ENCODE assay signal across 8 mouse cellular contexts in the genomic region with DNA sequence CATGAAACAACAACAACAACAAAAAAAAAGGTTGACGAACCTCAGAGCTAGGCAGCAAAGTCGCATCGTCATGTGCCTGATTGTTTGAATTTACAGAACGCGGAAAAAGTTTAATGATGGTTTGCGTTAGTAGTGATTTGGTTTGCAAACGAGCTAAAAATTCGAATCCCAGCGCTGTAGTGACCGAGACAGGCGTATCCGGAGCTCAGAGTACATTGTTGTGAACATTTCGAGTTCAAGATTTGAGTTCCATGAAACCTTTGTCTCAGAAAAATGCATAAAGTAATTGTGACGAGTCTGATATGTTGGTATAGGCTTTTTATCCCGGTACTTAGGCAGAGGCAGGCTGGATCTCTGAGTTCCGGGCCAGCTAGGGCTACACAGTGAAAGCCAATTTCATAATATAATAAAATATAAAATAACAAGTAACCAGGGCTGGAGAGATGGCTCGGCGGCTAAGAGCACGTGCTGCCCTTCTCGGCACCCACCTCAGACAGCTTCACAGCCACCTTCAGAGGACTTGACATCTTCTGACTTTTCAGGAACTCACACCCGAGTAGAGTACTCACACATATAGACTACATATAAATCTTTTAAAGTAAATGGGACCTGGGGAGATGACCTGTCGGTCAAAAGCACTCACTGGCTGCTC. TPM values are rescaled to one million over a fixed set of nuclear protein-coding genes. Genes with fewer than 3 reads are reported as not detected.
DNase-seq lines count a peak whose midpoint lies in the region; ATAC-seq and TF ChIP-seq lines count a peak whose summit lies in the region.

No protein-coding gene starts in this region.

- peaks cover 44% of the 10 kb centered on the region for H3K4me1 ChIP-seq in kidney, embryonic 15.5 days
- peaks cover 4% of the 10 kb centered on the region; the same call in 1 of the 2 replicates for H3K4me1 ChIP-seq in bone marrow, adult 2 months (ENCODE audit: control insufficient read depth, insufficient read depth, low read length)
- H3K4me1 ChIP-seq in hindbrain, embryonic 14.5 days (replicated peaks; ENCODE audit: control insufficient read depth, insufficient read depth, low read length) = peaks cover 36% of the 10 kb centered on the region
- H3K4me1 ChIP-seq in midbrain, embryonic 16.5 days (ENCODE audit: control insufficient read depth, insufficient read depth, low read length) = peaks cover 36% of the 10 kb centered on the region

- peak overlapping the region; percentile 100 for H3K4me3 ChIP-seq in kidney, embryonic 15.5 days (replicated peaks)
- H3K4me3 ChIP-seq in bone marrow, adult 2 months (replicated peaks; ENCODE audit: control insufficient read depth, low read depth, low read length) = peak overlapping the region; percentile 94
- H3K4me3 ChIP-seq in hindbrain, embryonic 14.5 days (replicated peaks; ENCODE audit: low read length) = peak overlapping the region; percentile 100
- H3K4me3 ChIP-seq in midbrain, embryonic 16.5 days (ENCODE audit: low read depth, low read length) = peak overlapping the region; percentile 100

- no peaks in the 10 kb centered on the region for H3K27me3 ChIP-seq in kidney, embryonic 15.5 days
- H3K27me3 ChIP-seq in hindbrain, embryonic 14.5 days (ENCODE audit: control insufficient read depth, insufficient read depth, low read length) = no peaks in the 10 kb centered on the region
- no peaks in the 10 kb centered on the region for H3K27me3 ChIP-seq in midbrain, embryonic 16.5 days (ENCODE audit: control insufficient read depth, insufficient read depth, low read depth, low read length)

- 12% methylated on average over 22 of the region's 22 CpGs for WGBS in kidney, embryonic 15.5 days
- 5% methylated on average over 22 of the region's 22 CpGs for WGBS in bone marrow, adult 2 months
- WGBS in hindbrain, embryonic 14.5 days = 26% methylated on average over 22 of the region's 22 CpGs
- 25% methylated on average over 22 of the region's 22 CpGs for WGBS in midbrain, embryonic 16.5 days

- H3K27ac ChIP-seq in kidney, embryonic 15.5 days = peak overlapping the region; percentile 99
- peak overlapping the region; percentile 100 for H3K27ac ChIP-seq in bone marrow, adult 2 months (ENCODE audit: control insufficient read depth, insufficient read depth, low read depth, low read length, poor library complexity)
- peak overlapping the region; percentile 97 for H3K27ac ChIP-seq in hindbrain, embryonic 14.5 days
- peak overlapping the region; percentile 95 for H3K27ac ChIP-seq in midbrain, embryonic 16.5 days (ENCODE audit: low read length)

- no peaks in the 10 kb centered on the region for H3K36me3 ChIP-seq in kidney, embryonic 15.5 days
- peaks cover 6% of the 10 kb centered on the region; the same call in 1 of the 2 replicates for H3K36me3 ChIP-seq in hindbrain, embryonic 14.5 days (replicated peaks; ENCODE audit: control insufficient read depth, insufficient read depth)
- no peaks in the 10 kb centered on the region for H3K36me3 ChIP-seq in midbrain, embryonic 16.5 days (ENCODE audit: control insufficient read depth, insufficient read depth, low read length)

- peak overlapping the region; percentile 91 for H3K9ac ChIP-seq in kidney, embryonic 15.5 days
- peak overlapping the region; percentile 88 for H3K9ac ChIP-seq in hindbrain, embryonic 14.5 days
- peak overlapping the region; percentile 81 for H3K9ac ChIP-seq in midbrain, embryonic 16.5 days (ENCODE audit: low read depth, low read length)

- no peak for TF ChIP-seq POLR2A in bone marrow, adult 2 months (IDR thresholded peaks at IDR 0.05; ENCODE audit: borderline replicate concordance, control insufficient read depth, low read depth, low read length)

- ATAC-seq in kidney, embryonic 15.5 days (replicated peaks; ENCODE audit: low FRiP score) = no peak
- ATAC-seq in hindbrain, embryonic 14.5 days (ENCODE audit: low FRiP score) = no peak
- no peak for ATAC-seq in midbrain, embryonic 16.5 days

- no peaks in the 10 kb centered on the region for H3K9me3 ChIP-seq in kidney, embryonic 15.5 days (replicated peaks)
- H3K9me3 ChIP-seq in hindbrain, embryonic 14.5 days (ENCODE audit: control insufficient read depth, low read length) = no peaks in the 10 kb centered on the region
- no peaks in the 10 kb centered on the region for H3K9me3 ChIP-seq in midbrain, embryonic 16.5 days (replicated peaks; ENCODE audit: control insufficient read depth, low read length, poor library complexity, severe bottlenecking)

- H3K4me2 ChIP-seq in kidney, embryonic 15.5 days = peak overlapping the region; percentile 75
- peak overlapping the region; percentile 90 for H3K4me2 ChIP-seq in hindbrain, embryonic 14.5 days (replicated peaks)
- H3K4me2 ChIP-seq in midbrain, embryonic 16.5 days (ENCODE audit: low read length) = peak overlapping the region; percentile 88

- no peak for DNase-seq in kidney, postnatal 36 days
- DNase-seq in hindbrain, embryonic 14.5 days (ENCODE audit: low spot score) = no peak
- no peak for DNase-seq in layer of hippocampus, adult 8-10 months (ENCODE audit: low spot score in 2 of 2)
- no peak for DNase-seq in cerebellum, adult 18-20 months
- no peak for DNase-seq in thymus, postnatal 25 days

- no peak for TF ChIP-seq CTCF in bone marrow, adult 2 months (IDR thresholded peaks at IDR 0.05; ENCODE audit: control insufficient read depth, insufficient read depth, low read length)

RNA-seq across cellular contexts. Expression of gene Ankrd11, which starts 1.0 kb away (rescaled TPM):
- polyA plus RNA-seq in kidney, embryonic 15.5 days (2015; fragmentation: Nextera tagmentation; extraction: Ambion mirVana) = 33.5 and 38.0 TPM in 2 replicates
- polyA plus RNA-seq in bone marrow, adult 2 months (2011; ENCODE audit: insufficient read depth, insufficient read length, low replicate concordance, missing spikeins) = 38.1 and 78.7 TPM in 2 replicates
- 45.3 and 49.9 TPM in 2 replicates for polyA plus RNA-seq in hindbrain, embryonic 14.5 days (2014; fragmentation: Nextera tagmentation; extraction: Ambion mirVana)
- polyA plus RNA-seq in midbrain, embryonic 16.5 days (2015; fragmentation: Nextera tagmentation; extraction: Ambion mirVana) = 23.2 and 25.8 TPM in 2 replicates
- 100 to 1,000 TPM; 149 to 174 (median 162) TPM for total RNA-seq in layer of hippocampus, adult 8-10 months (2022)

RNA-seq across cellular contexts. Expression of gene Spg7, which starts 19.6 kb away (rescaled TPM):
- polyA plus RNA-seq in kidney, embryonic 15.5 days (2015; fragmentation: Nextera tagmentation; extraction: Ambion mirVana) = 48.9 and 52.5 TPM in 2 replicates
- 66.1 and 74.6 TPM in 2 replicates for polyA plus RNA-seq in bone marrow, adult 2 months (2011; ENCODE audit: insufficient read depth, insufficient read length, low replicate concordance, missing spikeins)
- polyA plus RNA-seq in hindbrain, embryonic 14.5 days (2014; fragmentation: Nextera tagmentation; extraction: Ambion mirVana) = 41.6 and 44.1 TPM in 2 replicates
- polyA plus RNA-seq in midbrain, embryonic 16.5 days (2015; fragmentation: Nextera tagmentation; extraction: Ambion mirVana) = 47.4 and 48.2 TPM in 2 replicates
- 10 to 100 TPM; 51.8 to 64.2 (median 60.9) TPM for total RNA-seq in layer of hippocampus, adult 8-10 months (2022)

RNA-seq across cellular contexts. Expression of gene Rpl13, which starts 59.0 kb away (rescaled TPM):
- 1,386 and 1,404 TPM in 2 replicates for polyA plus RNA-seq in kidney, embryonic 15.5 days (2015; fragmentation: Nextera tagmentation; extraction: Ambion mirVana)
- polyA plus RNA-seq in bone marrow, adult 2 months (2011; ENCODE audit: insufficient read depth, insufficient read length, low replicate concordance, missing spikeins) = 1,064 and 1,759 TPM in 2 replicates
- polyA plus RNA-seq in hindbrain, embryonic 14.5 days (2014; fragmentation: Nextera tagmentation; extraction: Ambion mirVana) = 766 and 865 TPM in 2 replicates
- polyA plus RNA-seq in midbrain, embryonic 16.5 days (2015; fragmentation: Nextera tagmentation; extraction: Ambion mirVana) = 639 and 669 TPM in 2 replicates
- total RNA-seq in layer of hippocampus, adult 8-10 months (2022) = 100 to 1,000 TPM; 359 to 512 (median 443) TPM
